Mouse (Mus musculus) heart, postnatal 25 days (tissue): Measurements from ENCODE around the gene Iqub. TPM values are rescaled to one million over a fixed set of nuclear protein-coding genes. Genes with fewer than 3 reads are reported as not detected.

Experiments used
- DNase-seq: peaks from one replicate; pipeline ENCODE4 v3.0.0; 2022; ENCODE audit warnings: low spot score
- intact Hi-C: fragments of 180-260 bp; cut with DNase I; formaldehyde crosslinking; loops from one replicate; pipeline ENCODE4 v1.15.1; 2025
- total RNA-seq, 2 experiments: library from RNA; stranded (reverse); gene quantifications; 2 replicates each; pipeline ENCODE4 v1.2.3; 2021

The Iqub gene
- under 1 TPM; 0.28 to 0.29 TPM for total RNA-seq

GRCm38 (mm10) chr6:24514552-24515284 lies at the start of gene Iqub:
Iqub (minus strand) TSS chr6:24515067.
- DNase-seq, result peak; percentile 50
- intact Hi-C loops, result no loop called here

DNA sequence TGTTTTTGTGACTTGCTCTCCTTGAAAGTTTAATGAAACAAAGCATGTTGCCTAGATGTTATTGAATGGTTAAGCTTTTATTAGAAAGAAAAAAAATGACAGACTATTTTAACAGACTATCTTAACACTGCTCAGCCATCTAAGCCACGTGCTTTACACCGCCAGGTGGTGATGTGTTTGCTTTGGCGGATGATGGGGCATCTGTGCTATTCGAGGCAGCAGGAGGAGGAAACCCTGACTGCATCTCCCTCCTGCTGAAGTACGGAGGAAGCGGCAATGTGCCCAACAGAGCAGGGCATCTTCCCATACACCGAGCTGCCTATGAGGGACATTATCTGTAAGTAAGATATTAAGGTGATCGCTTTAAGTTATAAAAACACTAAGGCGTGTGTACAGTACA lies 49.2 kb upstream of the Iqub start:
- DNase-seq, result no peak
- intact Hi-C loops, result no loop called here

GRCm38 (mm10) chr6:24555488-24555887 lies 40.6 kb upstream of the Iqub start:
- intact Hi-C loops, result no loop called here
- no peak for DNase-seq

GRCm38 (mm10) chr6:24554427-24555086 lies 39.7 kb upstream of the Iqub start:
- intact Hi-C loops, result no loop called here
- no peak for DNase-seq

GRCm38 (mm10) chr6:24552046-24552445 lies 37.2 kb upstream of the Iqub start:
- intact Hi-C loops, result no loop called here
- no peak for DNase-seq

GRCm38 (mm10) chr6:24549801-24550200 lies 34.9 kb upstream of the Iqub start:
- intact Hi-C loops, result no loop called here
- no peak for DNase-seq

GRCm38 (mm10) chr6:24546716-24547420 lies 32.0 kb upstream of the Iqub start:
- intact Hi-C loops, result no loop called here
- no peak for DNase-seq

DNA sequence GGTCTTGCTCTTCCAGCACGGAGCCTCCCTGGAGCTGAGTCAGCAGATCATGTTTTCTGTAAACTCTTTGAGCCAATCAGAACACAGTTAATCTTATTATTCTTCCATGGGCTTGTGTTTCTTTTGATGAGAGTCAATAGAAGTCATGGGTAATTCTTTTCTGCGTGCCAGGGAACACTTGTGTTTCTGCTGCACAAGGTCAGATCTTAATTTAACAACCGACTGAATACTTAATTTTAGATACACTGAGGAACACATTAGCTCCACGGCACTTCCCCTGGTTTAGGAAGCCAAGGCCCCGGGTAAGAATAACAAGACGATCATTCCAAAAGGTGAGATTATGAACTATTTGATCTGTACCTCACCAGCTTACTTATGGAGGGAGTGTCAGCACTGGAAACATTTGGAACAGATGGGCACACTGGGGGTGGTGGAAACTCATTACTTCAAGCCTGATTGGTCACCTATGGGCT lies 28.3 kb upstream of the Iqub start:
- intact Hi-C loops, result loop anchor here (5.0 kb wide), 1 partner anchor 54 kb away; the partner anchor contains the start of gene Lmod2
- DNase-seq, result no peak

GRCm38 (mm10) chr6:24542393-24542792 lies 27.5 kb upstream of the Iqub start:
- intact Hi-C loops, result loop anchor here (5.0 kb wide), 1 partner anchor 55 kb away; the partner anchor contains the start of gene Lmod2
- no peak for DNase-seq

DNA sequence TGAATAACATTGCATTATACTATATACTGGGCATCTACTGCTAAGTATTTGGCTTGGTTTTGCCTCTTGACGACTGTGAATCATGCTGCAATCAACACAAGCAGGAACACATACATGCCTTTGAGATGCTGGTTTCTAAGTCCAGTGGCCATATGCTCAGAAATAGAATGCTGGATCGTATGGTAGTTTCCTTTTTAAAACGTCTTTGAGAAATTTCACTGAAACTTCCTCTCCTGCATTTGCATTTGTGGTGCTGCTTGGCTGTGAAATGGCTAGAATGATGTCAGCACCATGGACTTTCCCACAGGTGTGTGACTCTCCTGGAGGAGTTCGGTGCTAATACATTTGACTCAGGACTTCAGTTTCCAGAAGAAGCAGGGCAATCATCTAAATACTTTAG lies 25.2 kb upstream of the Iqub start:
- no peak for DNase-seq
- intact Hi-C loops, result loop anchor here (5.0 kb wide), 1 partner anchor 57 kb away; the partner anchor contains the start of gene Lmod2

- DNase-seq, result no peak
- intact Hi-C loops, result no loop called here
These were observed 23.6 kb upstream of the Iqub start for GRCm38 (mm10) chr6:24538435-24538834.

GRCm38 (mm10) chr6:24532804-24533203 lies 17.9 kb upstream of the Iqub start:
- intact Hi-C loops, result no loop called here
- DNase-seq, result no peak

DNA sequence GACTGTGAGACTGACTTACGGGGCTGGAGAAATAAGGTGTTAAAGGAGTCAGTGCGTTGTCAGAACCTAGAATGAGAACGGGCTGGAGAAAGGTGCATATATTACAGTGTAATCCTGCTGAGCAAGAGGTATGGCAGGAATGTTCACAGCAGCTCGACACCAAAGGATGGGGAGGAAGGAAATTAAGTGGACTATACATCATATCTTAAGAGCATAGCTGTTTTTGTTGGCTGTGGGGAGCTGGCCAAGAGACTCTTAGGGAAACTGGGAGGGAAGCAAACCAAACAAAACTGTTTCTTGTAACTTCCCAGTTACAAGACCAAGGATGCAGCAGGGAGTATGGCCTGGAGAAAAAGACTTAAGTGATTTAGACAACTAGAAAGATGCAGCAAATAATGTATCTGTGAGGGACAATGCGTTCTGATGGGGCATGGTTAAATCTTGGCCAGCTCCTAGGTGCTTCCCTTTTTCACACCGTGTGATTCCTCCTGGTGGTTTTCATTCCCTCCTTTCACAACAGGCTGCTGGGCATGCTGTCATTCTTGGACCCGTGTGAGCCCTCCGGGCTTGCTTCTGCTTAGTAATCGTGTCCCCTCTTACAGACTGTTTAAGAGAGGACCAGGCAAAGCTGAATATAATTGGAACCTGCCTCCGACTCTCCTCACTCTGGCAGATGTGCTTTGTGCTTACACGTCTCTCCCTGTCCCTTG lies 16.0 kb upstream of the Iqub start:
- intact Hi-C loops, result loop anchor here (1.0 to 2.0 kb wide), 2 partner anchors 96 to 190 kb away; no protein-coding TSS in a partner anchor
- DNase-seq, result no peak

DNA sequence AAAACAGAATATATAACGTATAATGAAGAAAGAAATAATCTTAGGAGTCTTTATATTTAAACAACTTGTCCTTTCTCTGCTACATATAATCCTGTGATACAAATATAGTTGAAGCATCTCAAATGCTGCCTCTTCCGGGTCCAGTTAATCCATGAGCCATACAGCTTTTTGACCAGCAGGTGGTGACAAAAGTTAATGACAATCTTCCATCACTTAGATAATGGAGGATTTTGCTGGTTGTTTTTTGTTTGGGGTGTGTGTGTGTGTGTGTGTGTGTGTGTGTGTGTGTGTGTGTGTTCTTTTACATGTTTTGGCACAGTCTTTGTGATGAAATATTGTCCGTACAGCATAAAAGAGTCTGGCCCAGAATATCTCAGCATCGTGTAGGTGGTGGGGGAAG lies 15.3 kb upstream of the Iqub start:
- no peak for DNase-seq
- intact Hi-C loops, result loop anchor here (1.0 to 2.0 kb wide), 2 partner anchors 97 to 191 kb away; no protein-coding TSS in a partner anchor

DNA sequence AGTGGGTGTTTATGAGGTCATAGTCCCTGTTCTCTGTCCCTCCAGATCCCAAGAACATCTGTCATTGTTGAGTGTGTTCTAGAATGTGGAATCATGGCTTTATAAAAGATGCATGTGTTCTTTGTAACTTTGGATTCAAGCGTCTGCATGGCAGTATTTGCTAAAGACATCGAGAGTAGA lies 13.1 kb upstream of the Iqub start, which contains the start of gene Asb15:
TSS of gene Asb15 (plus strand) at position 81 of the 180 bp plus-strand sequence.
- intact Hi-C loops, result loop anchor here (2.0 kb wide), 1 partner anchor 41 kb away; no protein-coding TSS in a partner anchor
- no peak for DNase-seq

GRCm38 (mm10) chr6:24527155-24528063 lies 12.5 kb upstream of the Iqub start, which contains the start of gene Ndufa5:
Ndufa5 (minus strand) TSS chr6:24528013.
- intact Hi-C loops, result loop anchor here (2.0 kb wide), 1 partner anchor 41 kb away; no protein-coding TSS in a partner anchor
- DNase-seq, result peak; percentile 77

- DNase-seq, result no peak
- intact Hi-C loops, result no loop called here
These were observed 10.8 kb upstream of the Iqub start for GRCm38 (mm10) chr6:24525705-24526104.

- DNase-seq, result no peak
- intact Hi-C loops, result no loop called here
These were observed 1.3 kb upstream of the Iqub start for GRCm38 (mm10) chr6:24516197-24516596.

- intact Hi-C loops, result no loop called here
- no peak for DNase-seq
These were observed 10.7 kb downstream of the Iqub start for GRCm38 (mm10) chr6:24504141-24504540.
